Mouse (Mus musculus) Patski (cell line): ENCODE results near the gene Fam199x. TPM values are rescaled to one million over a fixed set of nuclear protein-coding genes. Genes with fewer than 3 reads are reported as not detected.

Experiments
- ATAC-seq: fragments of 100-300 bp; one replicate; pipeline ENCODE4 v1.8.0; 2021
- CTCF ChIA-PET: fragments of 350-600 bp; sonication (Branson Sonifier 250); formaldehyde crosslinking; loops from one replicate; lab custom pipeline; 2022; ENCODE audit warnings: inconsistent platforms; lab: Charles Lee
- POLR2A ChIA-PET: fragments of 350-600 bp; sonication (Branson Sonifier 250); formaldehyde crosslinking; loops from one replicate; lab custom pipeline; 2022; ENCODE audit warnings: antibody characterized with exemption, inconsistent platforms; lab: Charles Lee
- DNase-seq: peaks from one replicate; pipeline ENCODE4 v3.0.0-alpha.2; 2011; ENCODE audit warnings: low read depth, low spot score
- H3K27me3 ChIP-seq: fragments of 371-371 bp; one replicate; pipeline ENCODE4 v1.5.1; 2021
- CTCF ChIP-seq: fragments of 100-300 bp; IDR thresholded peaks from one replicate; pipeline ENCODE4 v1.5.1; 2021
- in situ Hi-C: fragments of 300-500 bp; cut with MboI; formaldehyde crosslinking; loops from 3 replicates; pipeline ENCODE4 v1.11.1; 2018; ENCODE audit warnings: low pct_unique_long_range_greater_than_20kb, mixed read lengths
- polyA plus RNA-seq: library from polyadenylated mRNA; unstranded; gene quantifications from one replicate; pipeline ENCODE4 v1.2.3, GENCODE M21; 2021

The Fam199x gene
- polyA plus RNA-seq = 7.1 TPM

GRCm38 (mm10) chrX:137049425-137050225 lies at the start of gene Fam199x:
Gene Fam199x, plus strand, starts transcription at chrX:137049594.
- ChIA-PET POLR2A (no interaction called here), CTCF (interaction anchor here (1.6 kb wide), 1 partner anchor 22 kb away, joined by 4 read pairs; no protein-coding TSS in a partner anchor)
- H3K27me3 ChIP-seq = peaks cover 18% of the 10 kb centered on the region
- TF ChIP-seq CTCF = peak; percentile 63
- in situ Hi-C loops = no loop called here
- DNase-seq (no peak), ATAC-seq (peak; percentile 99)

- no peak for DNase-seq
- H3K27me3 ChIP-seq = peaks cover 3% of the 10 kb centered on the region
- in situ Hi-C loops = loop anchor here (10.0 kb wide), 1 partner anchor 390 kb away; no protein-coding TSS in a partner anchor
- CTCF ChIA-PET = no interaction called here
- POLR2A ChIA-PET = no interaction called here
- peak; percentile 73 for TF ChIP-seq CTCF
- peak; percentile 65 for ATAC-seq
These were observed 34.2 kb upstream of the Fam199x start for GRCm38 (mm10) chrX:137015099-137015709.

- H3K27me3 ChIP-seq = no peaks in the 10 kb centered on the region
- no peak for DNase-seq
These were observed 31.7 kb upstream of the Fam199x start for GRCm38 (mm10) chrX:137017668-137018067.

GRCm38 (mm10) chrX:137019310-137019709 lies 30.1 kb upstream of the Fam199x start:
- CTCF ChIA-PET = interaction anchor here (1.0 to 1.8 kb wide), 3 partner anchors 9 to 40 kb away, joined by 3 to 7 read pairs (median 4); no protein-coding TSS in a partner anchor
- TF ChIP-seq CTCF = peak; percentile 76
- POLR2A ChIA-PET = no interaction called here
- DNase-seq = no peak
- ATAC-seq = peak; percentile 65
- in situ Hi-C loops = loop anchor here (10.0 kb wide), 1 partner anchor 395 kb away; no protein-coding TSS in a partner anchor
- H3K27me3 ChIP-seq = peaks cover 4% of the 10 kb centered on the region

More at GRCm38 (mm10) chrX:137017668-137018067, 31.7 kb upstream of the Fam199x start:
- in situ Hi-C loops = loop anchor here (10.0 kb wide), 1 partner anchor 393 kb away; no protein-coding TSS in a partner anchor
- ChIA-PET POLR2A (no interaction called here), CTCF (interaction anchor here (1.0 to 1.9 kb wide), 3 partner anchors 10 to 122 kb away, joined by 3 to 6 read pairs (median 3); no protein-coding TSS in a partner anchor)
- no peak for TF ChIP-seq CTCF
- ATAC-seq = no peak

- no peak for DNase-seq
- in situ Hi-C loops = no loop called here
- H3K27me3 ChIP-seq = peaks cover 16% of the 10 kb centered on the region
- POLR2A ChIA-PET = interaction anchor here (0.5 kb wide), 1 partner anchor 26 kb away, joined by 7 read pairs; no protein-coding TSS in a partner anchor
- no peak for TF ChIP-seq CTCF
- CTCF ChIA-PET = interaction anchor here (0.6 kb wide), 1 partner anchor 127 kb away, joined by 3 read pairs; no protein-coding TSS in a partner anchor
- ATAC-seq = no peak
These were observed 18.5 kb upstream of the Fam199x start for GRCm38 (mm10) chrX:137030916-137031315.

- ATAC-seq (no peak), DNase-seq (no peak)
- no peak for TF ChIP-seq CTCF
- H3K27me3 ChIP-seq = peaks cover 10% of the 10 kb centered on the region
- POLR2A ChIA-PET = no interaction called here
- in situ Hi-C loops = no loop called here
- CTCF ChIA-PET = interaction anchor here (2.3 kb wide), 1 partner anchor 11 kb away, joined by 6 read pairs; no protein-coding TSS in a partner anchor
These were observed 17.7 kb upstream of the Fam199x start for GRCm38 (mm10) chrX:137031726-137032125.

GRCm38 (mm10) chrX:137034322-137034721 lies 15.1 kb upstream of the Fam199x start:
- ChIA-PET CTCF (no interaction called here), POLR2A (no interaction called here)
- DNase-seq (no peak), ATAC-seq (no peak)
- no peak for TF ChIP-seq CTCF
- in situ Hi-C loops = no loop called here
- H3K27me3 ChIP-seq = peaks cover 10% of the 10 kb centered on the region

- POLR2A ChIA-PET = interaction anchor here (0.7 kb wide), 1 partner anchor 30 kb away, joined by 4 read pairs; no protein-coding TSS in a partner anchor
- DNase-seq (no peak), ATAC-seq (peak; percentile 22)
- in situ Hi-C loops = no loop called here
- peaks cover 7% of the 10 kb centered on the region for H3K27me3 ChIP-seq
- CTCF ChIA-PET = no interaction called here
- TF ChIP-seq CTCF = no peak
These were observed 11.9 kb upstream of the Fam199x start for GRCm38 (mm10) chrX:137037470-137037999.

- peak; percentile 78 for ATAC-seq
- CTCF ChIA-PET = no interaction called here
- TF ChIP-seq CTCF = no peak
- H3K27me3 ChIP-seq = peaks cover 2% of the 10 kb centered on the region
- in situ Hi-C loops = no loop called here
- peak; percentile 34 for DNase-seq
- POLR2A ChIA-PET = interaction anchor here (0.6 to 0.7 kb wide), 2 partner anchors 31 to 790 kb away, joined by 4 read pairs; no protein-coding TSS in a partner anchor
These were observed 11.4 kb upstream of the Fam199x start, which contains the start of gene Slc25a53 for GRCm38 (mm10) chrX:137038000-137038483. Gene Slc25a53, minus strand, starts transcription at chrX:137038302.

GRCm38 (mm10) chrX:137038502-137038901 lies 10.9 kb upstream of the Fam199x start:
- H3K27me3 ChIP-seq = no peaks in the 10 kb centered on the region
- in situ Hi-C loops = no loop called here
- DNase-seq (no peak), ATAC-seq (no peak)
- TF ChIP-seq CTCF = no peak
- POLR2A ChIA-PET = interaction anchor here (0.6 to 0.7 kb wide), 2 partner anchors 31 to 790 kb away, joined by 4 read pairs; no protein-coding TSS in a partner anchor
- CTCF ChIA-PET = no interaction called here
